Mouse (Mus musculus) cerebellum, adult 2 months (tissue): ENCODE results near the gene Satb2. TPM values are rescaled to one million over a fixed set of nuclear protein-coding genes. Genes with fewer than 3 reads are reported as not detected.
"Not testable (repeated sequence)": the region's sequence is repeated elsewhere in the genome, so short reads cannot be mapped to it uniquely, and the experiment has no call there.

Experiments used
- DNase-seq, 2 experiments: peaks; one replicate each; pipeline ENCODE4 v3.0.0; 2021
- H3K27ac ChIP-seq: fragments of 200-500 bp; 2 replicates; pipeline ENCODE4 v1.5.1; 2012; ENCODE audit warnings: low read length, control low read depth, inconsistent platforms; ENCODE audit not compliant: insufficient read depth
- H3K27me3 ChIP-seq: fragments of 200-500 bp; 2 replicates; pipeline ENCODE4 v1.6.1; 2012; ENCODE audit warnings: inconsistent platforms, mild to moderate bottlenecking, low read length, moderate library complexity; ENCODE audit not compliant: control insufficient read depth, insufficient read depth
- H3K4me1 ChIP-seq: fragments of 200-500 bp; 2 replicates; pipeline ENCODE4 v1.6.1; 2011; ENCODE audit warnings: low read length; ENCODE audit not compliant: control insufficient read depth, insufficient read depth
- H3K4me3 ChIP-seq: fragments of 200-500 bp; replicated peaks from 2 replicates; pipeline ENCODE3; 2011; ENCODE audit warnings: mild to moderate bottlenecking, low read depth, low read length, control low read depth; ENCODE audit not compliant: insufficient read depth
- CTCF ChIP-seq: fragments of 200-500 bp; IDR thresholded peaks from 2 replicates; pipeline ENCODE4 v1.5.1; 2011; ENCODE audit warnings: low read depth, mild to moderate bottlenecking, control low read depth, low read length, moderate library complexity, borderline replicate concordance; ENCODE audit not compliant: insufficient read depth
- POLR2A ChIP-seq: fragments of 200-500 bp; IDR thresholded peaks from 2 replicates; pipeline ENCODE4 v1.6.1; 2011; ENCODE audit warnings: low read length, control low read depth, borderline replicate concordance; ENCODE audit not compliant: insufficient read depth
- WGBS: fragments of 180-500 bp; shearing (Covaris S2); methylation state at CpG from one replicate; pipeline ENCODE4 v1.1.7; 2018; 5-methylcytosine and 5-hydroxymethylcytosine counted together
- polyA plus RNA-seq: library from polyadenylated mRNA; depleted of rRNA; stranded (reverse); fragments of >200 nt; gene quantifications from 2 replicates; pipeline ENCODE4 v1.2.3, GENCODE M21; 2012

Satb2 gene
- polyA plus RNA-seq, 1 experiment: 0.29 TPM

DNA sequence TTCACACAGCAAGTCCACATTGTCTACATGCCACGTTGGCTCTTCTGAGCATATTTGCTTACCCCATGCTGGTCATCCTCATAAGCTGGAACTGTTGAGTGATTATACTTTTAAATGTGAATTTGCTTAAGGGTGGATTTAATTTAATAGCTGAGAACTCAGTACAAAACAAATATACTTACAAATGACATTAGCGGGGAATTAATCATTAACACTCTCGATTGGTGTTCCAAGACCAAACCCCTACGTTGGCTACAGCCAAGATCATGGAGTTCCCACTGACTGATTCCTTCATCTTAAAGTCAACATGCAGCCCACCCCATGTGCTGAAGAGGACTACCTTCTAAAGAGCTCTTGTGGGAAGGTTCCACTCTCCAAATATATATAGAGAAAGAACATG lies 165.5 kb downstream of the Satb2 start:
- TF ChIP-seq CTCF (no peak), POLR2A (no peak)
- H3K4me1 ChIP-seq: no peaks in the 10 kb centered on the region
- WGBS: 88% methylated on average over 4 of the region's 4 CpGs
- DNase-seq: no peak
- no peak overlapping the region for H3K4me3 ChIP-seq
- H3K27me3 ChIP-seq: no peaks in the 10 kb centered on the region
- H3K27ac ChIP-seq: no peak overlapping the region

DNA sequence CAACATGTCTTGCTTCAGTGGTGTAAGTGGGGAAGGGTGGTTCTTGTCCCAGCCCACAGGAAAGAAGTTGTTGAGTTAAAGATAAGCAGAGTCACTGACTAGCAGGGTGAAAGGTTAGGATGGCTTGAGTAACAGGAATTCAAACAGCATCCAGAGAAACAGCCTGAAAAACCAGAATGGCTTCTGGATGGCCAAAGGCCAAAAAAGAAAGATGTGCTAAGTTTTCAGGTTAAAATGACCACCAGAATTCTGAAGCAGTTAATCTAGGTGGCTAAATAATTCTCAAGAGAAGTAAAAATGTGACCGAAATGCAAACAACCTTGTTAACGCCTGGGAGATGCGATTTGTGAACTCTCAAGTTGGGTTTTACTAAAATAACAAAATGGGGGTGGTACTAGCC lies 167.0 kb downstream of the Satb2 start:
- Histone ChIP-seq H3K27ac (no peak overlapping the region), H3K4me3 (no peak overlapping the region), H3K27me3 (no peaks in the 10 kb centered on the region), H3K4me1 (no peaks in the 10 kb centered on the region)
- TF ChIP-seq POLR2A: no peak
- TF ChIP-seq CTCF: no peak
- DNase-seq: no peak
- over 99% methylated on average over 3 of the region's 3 CpGs for WGBS

DNA sequence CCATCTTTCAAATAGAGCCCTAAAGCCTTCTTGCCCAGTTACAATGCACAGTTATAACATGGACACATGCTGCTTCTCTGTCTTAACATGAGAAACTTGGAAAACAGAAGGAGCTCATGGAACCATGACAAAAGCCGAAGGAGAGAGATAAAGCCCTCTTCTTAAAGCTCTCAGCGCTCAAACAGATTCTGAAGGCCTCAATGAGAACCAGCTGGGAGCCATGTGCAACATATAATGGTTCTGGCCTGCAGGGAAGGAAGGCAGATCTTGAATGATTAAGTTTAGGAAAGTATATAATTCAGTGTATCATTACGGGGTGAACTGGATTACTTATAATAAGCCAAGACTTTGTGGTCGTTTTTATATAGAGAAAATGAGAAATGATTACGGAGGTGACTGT lies 172.4 kb downstream of the Satb2 start:
- TF ChIP-seq CTCF (no peak), POLR2A (no peak)
- no peak for DNase-seq
- no peak overlapping the region for H3K4me3 ChIP-seq
- WGBS: 68% methylated on average over 5 of the region's 5 CpGs
- no peak overlapping the region for H3K27ac ChIP-seq
- no peaks in the 10 kb centered on the region for H3K4me1 ChIP-seq
- H3K27me3 ChIP-seq: no peaks in the 10 kb centered on the region

- WGBS: 82% methylated on average over 7 of the region's 7 CpGs
- H3K27ac ChIP-seq: no peak overlapping the region
- no peaks in the 10 kb centered on the region for H3K27me3 ChIP-seq
- TF ChIP-seq CTCF: no peak
- no peak for TF ChIP-seq POLR2A
- H3K4me3 ChIP-seq: no peak overlapping the region
- no peak for DNase-seq
- H3K4me1 ChIP-seq: no peaks in the 10 kb centered on the region
Observed at GRCm38 (mm10) chr1:56800611-56801010, 177.8 kb downstream of the Satb2 start.

- no peak for DNase-seq
- TF ChIP-seq POLR2A: no peak
- no peak for TF ChIP-seq CTCF
- Histone ChIP-seq H3K4me3 (no peak overlapping the region), H3K4me1 (no peaks in the 10 kb centered on the region), H3K27ac (no peak overlapping the region), H3K27me3 (no peaks in the 10 kb centered on the region)
- 89% methylated on average over 19 of the region's 19 CpGs for WGBS
Observed at GRCm38 (mm10) chr1:56795016-56795608, 183.3 kb downstream of the Satb2 start.

DNA sequence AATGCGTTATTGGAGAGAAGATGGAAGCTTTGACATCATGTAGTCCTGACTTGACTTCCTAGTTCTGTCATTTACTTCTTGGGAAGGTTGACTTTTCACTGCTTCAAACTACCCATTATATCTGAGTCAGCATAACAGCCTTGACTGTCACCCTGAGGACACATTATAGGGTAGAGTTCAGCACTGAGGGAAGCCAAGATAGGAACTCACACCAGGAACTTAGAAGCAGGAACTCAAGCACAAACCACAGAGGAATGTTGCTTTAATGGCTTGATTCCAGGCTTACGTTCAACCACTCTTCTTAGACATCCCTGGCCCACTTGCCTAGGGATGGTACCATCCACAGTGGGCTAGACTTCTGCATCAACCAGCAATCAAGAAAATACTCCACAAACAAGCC lies 188.8 kb downstream of the Satb2 start:
- Histone ChIP-seq H3K27ac (no peak overlapping the region), H3K4me1 (no peaks in the 10 kb centered on the region), H3K4me3 (no peak overlapping the region), H3K27me3 (no peaks in the 10 kb centered on the region)
- DNase-seq: no peak
- TF ChIP-seq POLR2A: no peak
- TF ChIP-seq CTCF: no peak
- WGBS: 82% methylated on average over 2 of the region's 2 CpGs

DNA sequence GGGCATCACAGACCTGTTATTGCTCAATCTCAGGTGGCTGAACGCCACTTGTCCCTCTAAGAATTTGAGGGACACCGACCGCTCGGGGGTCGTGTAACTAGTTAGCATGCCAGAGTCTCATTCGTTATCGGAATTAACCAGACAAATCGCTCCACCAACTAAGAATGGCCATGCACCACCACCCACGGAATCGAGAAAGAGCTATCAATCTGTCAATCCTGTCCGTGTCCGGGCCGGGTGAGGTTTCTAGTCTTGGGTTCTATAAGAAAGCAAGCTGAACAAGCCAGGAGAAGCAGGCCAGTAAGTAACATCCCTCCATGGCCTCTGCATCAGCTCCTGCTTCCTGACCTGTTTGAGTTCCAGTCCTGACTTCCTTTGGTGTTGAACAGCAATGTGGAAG lies 196.3 kb downstream of the Satb2 start:
- H3K4me1 ChIP-seq, H3K4me3 ChIP-seq, H3K27me3 ChIP-seq, DNase-seq, H3K27ac ChIP-seq: not testable (repeated sequence)
- WGBS: 93% methylated on average over 13 of the region's 13 CpGs

GRCm38 (mm10) chr1:56764205-56764604 lies 214.2 kb downstream of the Satb2 start:
- TF ChIP-seq POLR2A (no peak), CTCF (no peak)
- 96% methylated on average over 1 of the region's 1 CpGs for WGBS

More at GRCm38 (mm10) chr1:56764205-56764604, 214.2 kb downstream of the Satb2 start:
- Histone ChIP-seq H3K4me1 (no peaks in the 10 kb centered on the region), H3K4me3 (no peak overlapping the region), H3K27ac (no peak overlapping the region), H3K27me3 (no peaks in the 10 kb centered on the region)
- DNase-seq: no peak
